Comparison of ENCODE assay signal across 8 mouse cellular contexts in genomic region chr15:102458904-102459317, GRCm38 (mm10). TPM values are rescaled to one million over a fixed set of nuclear protein-coding genes. Genes with fewer than 3 reads are reported as not detected.
DNase-seq lines count a peak whose midpoint lies in the region; ATAC-seq lines count a peak whose summit lies in the region.

Gene Prr13, plus strand, starts transcription at chr15:102459028.

- no peaks in the 10 kb centered on the region for H3K27me3 ChIP-seq in lung, embryonic 16.5 days (ENCODE audit: control insufficient read depth, insufficient read depth, low read depth, low read length)

- H3K36me3 ChIP-seq in lung, embryonic 16.5 days (ENCODE audit: control insufficient read depth, insufficient read depth, low read length): no peaks in the 10 kb centered on the region

- peak; percentile 99 for DNase-seq in MEL-GATA-1-ER (ENCODE audit: extremely low read depth, low read depth)
- peak; percentile 95 for DNase-seq in cerebellum, adult 8-10 months
- peak; percentile 95 for DNase-seq in forelimb bud, embryonic 11.5 days (ENCODE audit: low read depth, low spot score)
- peak; percentile 97 for DNase-seq in layer of hippocampus, adult 9-10 months (ENCODE audit: low spot score)
- DNase-seq in ovary, postnatal 10 days (ENCODE audit: low spot score): peak; percentile 64
- peak; percentile 81 to 84 for DNase-seq in thymus, postnatal 10 days (ENCODE audit: low spot score in 2 of 2)

- under 1% methylated on average over 19 of the region's 19 CpGs for WGBS in lung, embryonic 16.5 days

- no peaks in the 10 kb centered on the region for H3K9me3 ChIP-seq in lung, embryonic 16.5 days (ENCODE audit: control insufficient read depth, low read length)

- peak within 1 kb of the TSS; percentile 40; the same call in 1 of the 2 replicates for H3K27ac ChIP-seq in lung, embryonic 16.5 days (ENCODE audit: low read length)

- ATAC-seq in hematopoietic stem cell, adult 5-6 weeks (replicated peaks in 1 of 2; ENCODE audit: insufficient read depth in 1 of 2, low FRiP score in 2 of 2, low TSS enrichment in 1 of 2, low read depth in 1 of 2, poor library complexity in 2 of 2, severe bottlenecking in 2 of 2): peak; percentile 72 to 87
- peak; percentile 93 for ATAC-seq in lung, embryonic 16.5 days (ENCODE audit: low read depth)

- H3K4me3 ChIP-seq in lung, embryonic 16.5 days (ENCODE audit: low read length): peak within 1 kb of the TSS; percentile 57

- peak within 1 kb of the TSS; percentile 71 for H3K4me2 ChIP-seq in lung, embryonic 16.5 days (ENCODE audit: low read depth, low read length)

- H3K4me1 ChIP-seq in lung, embryonic 16.5 days (replicated peaks; ENCODE audit: control insufficient read depth, insufficient read depth, low read length): peaks cover 7% of the 10 kb centered on the region

- H3K9ac ChIP-seq in lung, embryonic 16.5 days (ENCODE audit: low read length): peak within 1 kb of the TSS; percentile 67

RNA-seq across cellular contexts. Expression of gene Prr13, which starts in this region (rescaled TPM):
- 64.1 and 67.1 TPM in 2 replicates for total RNA-seq in hematopoietic stem cell, adult 5-6 weeks (2017)
- 89.8 and 91.7 TPM in 2 replicates for polyA plus RNA-seq in lung, embryonic 16.5 days (2015; fragmentation: Nextera tagmentation; extraction: Ambion mirVana)

Comparison
In these comparisons a context has a peak if more than half of its experiments do, and no peak if none do; other contexts are left out.
1. Peak in every context shown above with its lines: DNase-seq, ATAC-seq, H3K4me3 ChIP-seq and H3K27ac ChIP-seq.